Mouse (Mus musculus): ENCODE results near the gene Dap3.
"Not testable (repeated sequence)": the region's sequence is repeated elsewhere in the genome, so short reads cannot be mapped to it uniquely, and the experiment has no call there.

Gene Dap3

DNA sequence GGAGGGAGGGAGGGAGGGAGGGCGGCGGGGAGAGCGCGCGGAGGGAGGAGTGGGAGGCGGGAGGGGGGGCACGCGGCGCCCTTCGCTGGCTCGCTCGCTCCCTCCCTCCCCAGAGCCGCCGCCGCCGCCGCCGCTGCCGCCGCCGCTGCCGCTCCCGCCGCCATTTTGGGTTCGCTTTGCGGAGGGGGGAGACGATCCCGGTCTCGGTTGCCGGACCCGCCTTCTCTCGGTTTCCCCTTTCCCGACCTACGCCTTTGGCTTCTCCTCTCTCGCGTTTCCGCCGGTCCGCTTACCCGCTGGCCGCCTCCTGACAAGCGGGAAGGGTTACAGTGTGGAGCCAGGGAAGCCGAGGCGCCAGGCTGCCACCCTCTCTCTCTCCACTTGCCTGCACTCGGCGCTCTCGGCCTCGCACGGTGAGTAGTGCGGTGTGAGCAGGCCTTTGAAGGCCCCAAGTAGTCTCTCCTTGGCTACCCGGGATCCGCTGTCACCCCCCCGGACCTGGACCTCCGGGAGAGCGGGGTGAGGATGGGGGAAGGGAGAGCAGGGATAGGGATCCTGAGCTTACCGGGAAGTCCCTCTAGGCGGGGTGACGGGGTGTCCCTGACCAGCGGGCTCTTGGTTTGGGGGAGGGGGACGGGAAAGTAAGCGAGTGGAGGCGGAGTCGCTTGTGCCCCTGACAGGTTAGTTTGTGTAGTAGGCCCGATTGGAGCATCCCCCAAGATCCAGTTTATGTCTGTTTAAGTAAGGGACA lies at the start of gene Dap3, which contains the start of gene Ash1l:
Dap3 (minus strand) TSS at position 606 of the 751 bp plus-strand sequence.
Ash1l (plus strand) TSS at position 47 of the 751 bp plus-strand sequence.
- DNase-seq: peak; percentile 83

DNA sequence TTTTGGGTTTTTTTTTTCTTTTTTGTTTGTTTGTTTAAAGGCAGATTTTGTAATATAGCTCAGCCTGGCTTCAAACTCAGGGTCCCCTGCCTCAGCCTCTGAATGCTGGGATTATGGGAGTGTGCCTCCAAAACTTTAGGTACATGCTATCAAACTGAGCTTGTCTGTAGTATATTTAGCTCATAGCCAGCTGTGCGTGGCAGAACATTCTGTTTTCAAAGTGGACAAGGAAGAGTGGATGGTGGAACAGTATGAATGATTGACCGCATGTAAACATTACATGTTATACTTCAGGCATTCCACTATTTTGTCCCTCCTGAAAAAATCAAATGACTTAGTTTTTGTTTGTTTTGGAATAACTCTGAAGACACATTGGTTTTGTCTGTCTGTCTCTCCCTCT lies 41.8 kb upstream of the Dap3 start:
- DNase-seq: no peak

DNA sequence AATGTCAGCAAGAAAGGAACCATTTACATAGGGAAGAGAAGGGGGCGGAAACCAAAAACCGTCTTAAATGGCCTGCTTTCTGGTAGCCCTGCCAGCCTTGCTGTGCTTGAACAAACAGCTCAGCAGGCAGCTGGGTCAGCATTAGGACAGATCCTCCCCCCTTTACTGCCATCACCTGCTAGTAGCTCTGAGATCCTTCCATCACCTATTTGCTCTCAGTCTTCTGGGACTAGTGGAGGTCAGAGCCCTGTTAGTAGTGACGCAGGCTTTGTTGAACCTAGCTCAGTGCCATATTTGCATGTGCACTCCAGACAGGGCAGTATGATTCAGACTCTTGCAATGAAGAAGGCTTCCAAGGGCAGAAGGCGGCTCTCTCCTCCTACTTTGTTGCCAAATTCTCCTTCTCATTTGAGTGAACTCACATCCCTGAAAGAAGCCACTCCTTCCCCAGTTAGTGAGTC lies 33.0 kb upstream of the Dap3 start:
- DNase-seq: no peak

DNA sequence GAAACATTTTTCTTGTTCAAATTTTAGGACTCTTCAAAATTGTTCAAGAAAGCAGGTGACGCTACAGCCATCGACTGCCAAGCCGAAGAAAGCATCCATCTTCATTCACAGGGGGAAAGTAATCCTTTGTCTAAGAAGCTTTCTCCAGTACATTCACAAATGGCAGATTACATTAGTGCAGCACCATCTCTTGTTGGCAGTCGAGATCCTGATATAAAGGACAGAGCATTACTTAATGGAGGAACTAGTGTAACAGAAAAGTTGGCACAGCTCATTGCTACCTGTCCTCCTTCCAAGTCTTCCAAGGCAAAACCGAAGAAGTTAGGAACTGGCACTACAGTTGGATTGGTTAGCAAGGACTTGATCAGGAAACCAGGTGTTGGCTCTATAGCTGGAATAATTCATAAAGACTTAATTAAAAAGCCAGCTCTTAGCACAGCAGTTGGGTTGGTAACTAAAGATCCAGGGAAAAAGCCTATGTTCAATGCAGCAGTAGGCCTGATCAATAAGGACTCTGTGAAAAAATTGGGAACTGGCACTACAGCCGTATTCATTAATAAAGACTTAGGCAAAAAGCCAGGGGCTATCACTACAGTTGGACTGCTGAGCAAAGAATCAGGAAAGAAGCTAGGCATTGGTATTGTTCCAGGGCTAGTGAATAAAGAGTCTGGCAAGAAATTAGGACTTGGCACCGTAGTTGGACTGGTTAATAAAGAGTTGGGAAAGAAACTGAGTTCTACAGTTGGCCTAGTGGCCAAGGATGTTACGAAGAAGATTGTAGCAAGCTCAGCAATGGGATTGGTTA lies 30.4 kb upstream of the Dap3 start:
- no peak for DNase-seq

DNA sequence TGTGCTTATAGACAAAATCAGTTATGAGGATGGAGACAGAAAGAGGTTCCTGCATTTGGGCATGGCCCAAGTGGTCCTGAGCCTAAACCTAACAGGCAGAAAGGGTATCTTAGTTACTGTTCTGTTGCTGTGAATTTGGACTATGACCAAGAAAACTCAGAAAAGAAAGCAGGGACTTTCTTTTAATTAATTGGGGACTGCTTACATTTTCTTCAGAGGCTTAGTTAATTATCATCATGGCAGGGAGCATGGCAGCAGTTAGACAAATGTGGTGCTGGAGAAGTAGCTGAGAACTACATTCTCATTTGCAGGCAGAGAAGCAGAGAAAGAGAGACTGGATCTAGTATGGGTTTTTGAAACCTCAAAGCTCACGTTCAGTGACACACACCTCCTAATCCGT lies 24.0 kb upstream of the Dap3 start:
- no peak for DNase-seq

DNA sequence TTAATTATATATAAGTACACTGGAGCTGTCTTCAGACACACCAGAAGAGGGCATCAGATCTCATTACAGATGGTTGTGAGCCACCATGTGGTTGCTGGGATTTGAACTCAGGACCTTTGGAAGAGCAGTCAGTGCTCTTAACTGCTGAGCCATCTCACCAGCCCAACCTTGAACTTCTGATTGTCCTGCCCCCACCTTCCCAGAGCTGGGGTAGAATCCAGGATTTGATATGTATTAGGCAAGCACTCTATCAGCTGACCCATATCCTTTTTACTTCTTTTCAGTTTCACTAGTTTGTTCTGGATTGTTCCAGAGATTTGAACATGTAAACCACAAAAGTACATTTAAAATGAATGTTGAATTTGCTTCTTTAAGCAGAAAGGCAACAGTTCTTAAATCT lies 12.2 kb upstream of the Dap3 start:
- DNase-seq: not testable (repeated sequence)

DNA sequence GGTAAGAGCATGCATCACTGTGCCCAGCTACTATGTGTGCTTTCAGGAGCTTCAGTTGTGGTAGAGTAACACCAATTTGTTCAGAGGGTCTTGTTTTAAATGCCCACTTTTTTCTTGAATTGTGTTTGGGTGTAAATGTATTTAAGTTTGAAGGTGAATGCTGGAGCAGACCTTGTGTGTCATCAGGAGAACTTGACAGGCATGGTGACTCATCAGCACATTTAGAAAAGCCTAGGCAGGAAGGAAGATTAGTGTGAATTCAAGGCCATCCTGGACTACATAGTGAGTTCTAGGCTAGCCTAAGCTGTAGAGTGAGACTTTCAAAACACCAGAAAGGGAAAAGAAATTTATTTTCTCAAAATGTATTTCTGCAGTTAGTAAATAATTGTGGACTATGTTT lies 2.8 kb upstream of the Dap3 start:
- DNase-seq: no peak

DNA sequence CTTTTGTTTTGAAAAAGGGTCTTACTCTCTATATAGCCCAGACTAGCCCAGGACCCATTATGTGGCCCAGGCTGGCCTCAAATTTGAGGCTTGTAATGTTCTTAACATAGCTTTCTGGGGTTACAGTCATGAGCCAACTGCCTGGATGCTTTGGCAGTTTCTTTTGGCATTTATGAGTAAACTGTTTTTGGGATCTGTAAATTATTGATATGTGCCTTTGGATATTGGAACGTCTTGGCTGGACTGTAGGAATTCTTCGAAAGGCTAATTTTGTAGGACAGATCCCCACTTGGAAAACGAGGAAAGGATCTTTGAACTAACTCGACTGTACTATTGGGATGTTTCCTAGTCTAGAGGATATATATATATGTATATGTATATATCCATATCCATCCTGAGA lies 2.3 kb upstream of the Dap3 start:
- no peak for DNase-seq

DNA sequence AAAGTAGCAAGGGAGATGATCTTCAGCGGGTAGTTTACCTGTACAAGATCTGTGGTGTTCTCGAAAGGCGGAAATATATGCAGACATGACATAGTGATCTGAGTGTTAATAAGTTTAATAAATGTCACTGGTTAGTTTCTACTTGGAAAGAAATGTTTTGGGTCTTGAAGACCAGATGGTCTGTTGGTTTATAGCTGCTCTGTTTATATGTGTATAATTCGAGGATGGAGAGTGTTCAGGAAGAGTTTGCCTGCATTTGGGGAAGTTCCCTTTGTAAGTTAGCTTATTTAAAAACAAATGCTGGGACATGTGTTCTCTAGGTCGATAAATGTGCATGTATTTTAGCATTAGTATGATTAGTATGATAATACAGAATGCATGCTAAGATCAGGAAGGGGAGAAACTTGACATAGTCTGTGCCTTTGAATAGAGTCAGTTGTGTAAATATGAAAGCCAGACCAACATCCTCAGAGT lies 383 bp upstream of the Dap3 start:
- no peak for DNase-seq

DNA sequence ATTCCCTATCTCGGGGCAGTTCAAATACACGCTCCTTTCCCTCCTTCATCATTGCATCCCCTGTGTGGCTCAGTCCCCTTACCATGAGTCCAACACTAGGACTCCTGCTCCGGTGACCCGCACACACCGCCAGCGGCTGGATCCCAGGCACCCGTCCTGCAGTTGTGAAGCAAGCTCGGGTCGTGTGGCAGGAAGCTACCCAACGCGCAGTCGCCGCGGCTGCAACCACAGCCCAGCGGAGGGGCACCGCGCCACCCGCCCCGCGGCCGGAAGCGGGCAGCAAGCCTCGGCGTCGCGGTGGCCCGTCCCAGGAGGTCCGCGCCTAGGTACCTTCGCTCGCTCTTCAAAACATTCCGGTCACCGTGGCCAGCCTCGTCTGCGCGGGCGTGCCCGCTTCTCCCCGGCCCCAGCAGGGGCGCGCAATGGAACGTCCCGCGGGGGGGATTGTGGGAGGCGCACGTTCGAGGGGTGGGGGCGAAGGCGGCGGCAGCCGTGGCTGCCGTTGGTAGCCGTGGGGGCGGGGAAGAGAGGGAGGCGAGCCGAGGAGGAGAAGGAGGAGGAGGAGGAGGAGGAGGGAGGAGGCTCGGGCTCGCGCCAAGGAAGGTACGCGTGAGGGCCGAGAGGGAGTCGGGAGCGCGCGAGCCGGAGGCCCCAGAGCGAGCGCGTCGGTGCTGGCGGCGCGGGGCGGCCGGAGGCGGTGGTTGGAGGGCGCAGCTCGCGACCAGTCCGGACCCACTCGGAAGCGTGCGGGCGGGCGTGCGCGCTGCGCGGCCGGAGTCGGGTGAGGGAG lies 1.0 kb downstream of the Dap3 start:
- DNase-seq: peak; percentile 92 to 94

DNA sequence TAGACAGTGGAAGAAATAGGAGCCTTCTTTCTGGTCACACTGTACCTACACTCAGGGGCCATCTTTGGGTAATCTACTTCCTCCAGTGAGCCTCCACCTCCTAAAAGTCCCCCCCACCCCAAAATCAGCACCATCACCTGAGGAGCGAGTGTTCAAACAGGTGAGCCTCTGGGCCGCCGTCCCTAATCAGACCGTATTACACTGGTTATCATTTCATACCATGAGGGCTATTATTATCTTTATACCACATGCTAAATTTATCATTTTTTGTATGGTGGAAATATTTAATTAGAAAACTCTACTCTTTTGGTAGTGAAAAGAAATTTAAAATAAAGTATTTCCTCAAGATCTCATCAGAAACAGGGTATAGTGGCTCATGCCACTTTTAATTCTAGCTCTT lies 6.9 kb downstream of the Dap3 start:
- no peak for DNase-seq

DNA sequence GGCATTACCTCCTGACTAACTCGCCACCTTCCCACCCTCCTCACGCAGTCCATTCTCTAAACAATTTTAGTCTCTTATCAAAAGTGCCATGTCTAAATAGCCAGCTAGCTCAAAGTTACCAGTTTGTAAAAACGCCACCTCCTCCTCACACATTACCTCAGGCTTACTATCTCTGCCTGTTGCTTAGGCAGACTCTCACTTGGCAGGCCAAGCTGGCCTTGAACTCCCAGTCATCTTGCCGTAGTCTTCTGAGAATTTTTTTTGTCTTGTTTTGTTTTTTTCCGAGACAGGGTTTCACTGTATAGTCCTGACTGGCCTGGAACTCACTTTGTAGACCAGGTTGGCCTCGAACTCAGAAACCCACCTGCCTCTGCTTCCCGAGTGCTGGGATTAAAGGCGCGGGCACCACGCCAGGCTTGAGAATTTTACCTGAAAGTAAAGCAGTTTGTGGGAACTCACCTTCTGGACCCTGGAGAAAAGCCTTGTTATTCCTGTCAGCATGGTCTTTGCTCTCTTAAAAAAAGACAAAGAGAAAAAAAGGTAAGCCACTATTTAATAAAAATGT lies 8.6 kb downstream of the Dap3 start:
- DNase-seq: no peak

DNA sequence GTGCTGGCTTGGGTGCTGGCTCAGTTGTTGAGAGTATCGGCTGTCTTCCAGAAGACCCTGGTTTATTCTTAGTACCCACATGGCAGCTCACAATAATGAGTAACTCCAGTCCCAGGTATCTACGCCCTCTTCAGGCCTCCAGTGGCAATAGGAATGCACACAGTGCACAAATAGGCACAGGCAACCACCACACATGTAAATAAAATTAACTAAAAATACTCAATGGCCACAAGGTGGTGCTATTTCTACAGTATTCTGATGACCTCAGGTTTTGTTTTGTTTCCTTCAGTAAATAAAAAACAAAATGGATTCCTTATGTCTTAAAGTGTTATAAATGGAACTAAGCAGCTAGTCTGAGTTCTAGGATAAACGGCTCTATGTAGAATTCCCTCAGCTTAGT lies 11.2 kb downstream of the Dap3 start:
- DNase-seq: no peak

DNA sequence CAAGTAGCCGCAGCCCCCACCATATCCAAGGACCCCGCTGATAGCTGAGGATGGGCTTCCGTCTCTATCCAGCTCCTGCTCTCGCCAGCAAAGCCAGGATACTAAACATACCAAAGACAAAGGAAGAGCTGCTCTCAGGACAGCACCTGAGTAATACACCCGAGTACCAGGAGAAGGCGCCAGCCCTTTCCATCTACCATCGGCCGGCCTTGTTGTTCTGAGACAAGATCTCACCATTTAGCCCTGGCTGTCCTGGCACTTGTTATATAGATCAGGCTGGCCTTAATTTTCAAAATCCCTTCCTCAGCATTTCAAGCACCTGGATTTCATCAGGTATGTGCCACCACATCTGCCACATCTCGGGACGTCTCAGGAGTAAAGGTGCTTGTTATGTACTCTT lies 11.9 kb downstream of the Dap3 start:
- DNase-seq: no peak

DNA sequence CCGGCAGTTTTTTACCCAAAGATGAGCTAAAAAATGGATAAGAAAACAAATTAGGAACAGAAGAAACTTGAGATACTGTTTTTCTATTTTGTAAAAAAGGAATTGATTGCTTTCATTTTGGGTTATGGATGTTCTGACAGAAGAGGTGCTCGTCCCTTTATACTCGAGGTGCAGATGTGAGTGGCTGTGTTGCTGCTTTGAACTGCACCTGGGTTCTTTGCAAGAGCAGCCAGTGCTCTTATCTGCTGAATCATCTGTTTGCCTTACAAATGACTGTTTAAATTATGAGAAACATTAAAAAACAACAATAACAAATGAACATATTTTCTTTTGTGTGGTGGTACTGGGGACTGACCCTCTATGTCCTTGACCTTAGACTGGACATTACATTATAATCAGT lies 21.5 kb downstream of the Dap3 start:
- peak; percentile 18 to 37 for DNase-seq

DNA sequence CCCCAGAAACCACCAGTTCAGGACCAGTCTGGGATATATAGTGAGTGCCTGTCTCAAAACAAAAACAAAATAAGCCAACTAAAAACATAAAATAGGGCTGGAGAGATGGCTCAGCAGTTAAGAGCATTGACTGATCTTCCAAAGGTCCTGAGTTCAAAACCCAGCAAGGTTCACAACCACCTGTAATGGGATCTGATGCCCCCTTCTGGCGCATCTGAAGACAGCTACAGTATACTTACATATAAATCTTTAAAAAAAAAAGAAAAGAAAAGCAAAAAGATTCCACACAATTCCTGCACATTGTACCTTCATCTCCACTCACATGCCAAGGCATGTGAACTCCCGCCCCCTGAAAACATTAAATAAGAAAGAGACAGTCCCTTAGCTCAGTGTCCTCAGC lies 25.3 kb downstream of the Dap3 start:
- DNase-seq: no peak

DNA sequence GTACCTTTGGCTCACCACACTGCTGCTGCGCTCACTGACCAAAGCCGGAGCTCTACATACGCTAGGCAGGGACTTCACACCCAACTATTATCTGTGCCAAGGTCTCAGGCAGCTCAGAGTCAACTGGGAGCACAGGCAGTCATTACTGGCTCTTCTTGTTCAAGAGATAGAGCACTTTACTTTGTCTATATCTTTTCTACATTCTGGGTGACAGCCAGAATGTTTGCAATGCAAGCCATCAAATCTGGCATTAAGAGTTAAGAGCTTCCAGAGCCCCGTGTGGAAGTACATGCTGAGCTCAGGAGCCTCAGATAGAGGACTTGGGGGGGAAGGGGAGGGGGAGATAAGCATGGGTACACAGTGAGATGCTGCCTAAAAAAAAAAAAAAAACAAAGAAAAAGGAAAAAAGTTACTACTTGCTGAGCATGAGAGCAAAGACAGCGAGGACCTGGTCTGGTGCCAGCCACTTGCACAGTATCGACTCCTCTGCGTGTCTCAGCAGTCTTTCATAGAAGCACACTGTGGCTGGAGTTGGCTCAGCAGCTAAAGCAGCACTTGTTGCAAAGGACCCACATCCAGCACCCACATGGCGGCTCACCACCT lies 26.9 kb downstream of the Dap3 start:
- DNase-seq: no peak

DNA sequence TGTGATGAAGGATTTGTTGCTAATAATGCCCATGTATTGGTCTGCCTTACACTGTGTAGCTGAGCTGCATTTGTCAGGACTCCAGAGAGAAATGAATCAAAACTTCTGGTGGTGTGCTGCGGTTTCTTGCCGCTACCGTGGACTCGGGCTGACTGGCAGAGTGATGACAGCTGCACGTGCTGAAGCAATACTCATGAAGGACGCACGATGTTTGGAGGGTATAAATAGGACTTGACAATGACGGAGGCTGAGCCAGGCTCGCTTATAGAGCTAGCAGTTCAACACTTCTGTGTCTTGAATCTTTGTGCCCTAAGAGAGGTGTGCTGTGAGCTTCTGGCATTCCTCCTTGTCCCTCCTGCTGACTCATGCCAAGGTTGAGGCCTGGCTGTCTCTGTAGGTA lies 29.6 kb downstream of the Dap3 start:
- DNase-seq: no peak

DNA sequence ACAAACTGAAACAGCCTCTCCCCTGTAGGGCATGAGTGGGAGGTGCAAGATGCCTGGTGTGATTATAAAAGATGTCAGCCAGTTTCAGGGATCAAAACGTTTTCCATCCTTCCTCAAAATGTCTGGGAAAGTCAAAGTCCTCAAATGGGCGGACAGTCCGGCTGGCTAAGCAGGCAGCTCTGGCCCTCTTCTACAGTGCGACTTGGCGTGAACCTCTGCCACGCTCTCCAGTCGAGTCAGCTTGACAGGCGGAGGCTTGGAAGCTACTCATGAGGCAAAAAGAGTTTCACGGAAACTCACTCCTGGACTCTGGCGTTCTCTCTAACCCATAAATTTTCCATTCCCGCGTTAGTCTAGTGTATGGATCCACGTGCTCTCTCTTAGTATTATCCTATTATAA lies 32.0 kb downstream of the Dap3 start:
- DNase-seq: no peak

DNA sequence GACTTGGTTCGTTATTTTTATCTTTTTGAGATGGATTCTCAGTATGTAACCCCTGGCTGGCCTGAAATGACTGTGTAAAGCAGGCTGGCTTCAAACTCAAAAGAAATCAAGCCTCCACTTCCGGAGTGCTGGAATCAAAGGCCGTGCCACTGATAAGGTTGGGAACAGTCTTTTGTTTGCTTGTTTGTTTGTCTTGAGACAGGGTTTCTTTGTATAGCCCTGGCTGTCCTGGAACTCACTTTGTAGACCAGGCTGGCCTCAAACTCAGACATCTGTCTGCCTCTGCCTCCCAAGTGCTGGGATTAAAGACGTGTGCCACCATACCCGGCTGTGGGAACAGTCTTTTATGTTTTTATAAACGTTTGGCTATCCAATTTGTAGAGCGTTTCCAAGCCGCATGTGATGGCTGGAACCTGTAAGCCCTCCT lies 36.6 kb downstream of the Dap3 start:
- no peak for DNase-seq

DNA sequence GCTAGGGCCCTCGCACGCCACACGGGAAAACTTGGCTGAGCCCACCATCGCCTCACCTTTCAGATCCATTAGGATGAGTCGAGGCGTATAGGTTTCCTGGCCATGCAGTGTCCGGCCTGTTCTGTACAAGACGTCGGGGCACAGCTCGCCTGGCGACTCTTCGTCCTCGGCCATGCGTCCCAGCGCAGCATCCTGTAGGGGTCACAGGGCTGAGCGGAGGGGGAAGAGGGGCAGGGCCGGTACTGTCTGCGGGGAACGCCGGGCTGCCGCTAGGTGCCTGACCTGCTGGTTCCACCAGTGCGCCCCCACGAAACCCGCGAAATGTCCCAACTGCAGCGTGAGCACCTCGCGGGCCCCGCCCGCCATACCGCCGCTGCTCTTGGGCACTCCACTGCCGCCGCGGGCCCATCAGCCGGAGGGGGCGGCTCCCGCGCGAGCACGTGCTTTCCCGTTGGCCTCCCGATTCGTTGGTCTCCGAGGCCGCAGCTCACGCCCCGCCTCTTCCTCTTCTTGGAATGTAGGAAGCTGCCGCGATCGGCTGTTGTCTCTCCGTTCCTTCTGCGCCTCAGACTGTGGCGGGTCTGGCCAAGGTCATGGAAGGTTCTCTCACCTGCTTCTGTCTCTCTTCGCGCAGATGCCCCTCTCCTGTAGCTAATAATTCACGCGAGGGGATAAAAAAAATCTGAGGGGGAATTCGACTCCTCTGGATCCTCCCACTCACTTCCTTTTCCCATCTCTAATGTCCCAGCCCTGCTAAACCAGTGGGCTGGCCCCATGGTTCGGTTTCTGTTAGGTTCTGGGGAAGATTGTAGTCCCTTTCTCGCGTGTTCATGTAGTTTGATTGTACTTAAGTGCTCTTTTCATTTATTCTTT lies 37.2 kb downstream of the Dap3 start, which contains the start of gene Msto1:
Msto1 (minus strand) TSS at position 489 of the 873 bp plus-strand sequence.
- DNase-seq: peak; percentile 93 to 95

Measured in thymus, postnatal 36 days (tissue).